Mouse (Mus musculus) urinary bladder, postnatal 10 days (tissue): ENCODE results near the gene Aldh3a2.
"Not testable (repeated sequence)": the region's sequence is repeated elsewhere in the genome, so short reads cannot be mapped to it uniquely, and the experiment has no call there.

Experiments
- DNase-seq: peaks from one replicate; pipeline ENCODE4 v3.0.0; 2022; ENCODE audit warnings: low spot score

Aldh3a2 gene

GRCm38 (mm10) chr11:61266551-61267533 lies at the start of gene Aldh3a2:
TSS of gene Aldh3a2 (minus strand) at chr11:61267464.
- peak; percentile 79 for DNase-seq

- DNase-seq = no peak
These were observed 49.6 kb upstream of the Aldh3a2 start for GRCm38 (mm10) chr11:61316864-61317263.

GRCm38 (mm10) chr11:61310321-61310720 lies 43.1 kb upstream of the Aldh3a2 start:
- DNase-seq = no peak

- no peak for DNase-seq
These were observed 42.6 kb upstream of the Aldh3a2 start for GRCm38 (mm10) chr11:61309831-61310230.

- no peak for DNase-seq
These were observed 40.5 kb upstream of the Aldh3a2 start for GRCm38 (mm10) chr11:61307795-61308194.

- no peak for DNase-seq
These were observed 38.1 kb upstream of the Aldh3a2 start for GRCm38 (mm10) chr11:61305377-61305776.

- DNase-seq = not testable (repeated sequence)
These were observed 37.3 kb upstream of the Aldh3a2 start for GRCm38 (mm10) chr11:61304535-61304934.

- no peak for DNase-seq
These were observed 33.6 kb upstream of the Aldh3a2 start for GRCm38 (mm10) chr11:61300716-61301392.

- no peak for DNase-seq
These were observed 32.9 kb upstream of the Aldh3a2 start for GRCm38 (mm10) chr11:61300205-61300604.

- DNase-seq = no peak
These were observed 30.6 kb upstream of the Aldh3a2 start for GRCm38 (mm10) chr11:61297901-61298300.

GRCm38 (mm10) chr11:61297326-61297725 lies 30.1 kb upstream of the Aldh3a2 start:
- DNase-seq = no peak

GRCm38 (mm10) chr11:61296556-61296955 lies 29.3 kb upstream of the Aldh3a2 start:
- no peak for DNase-seq

GRCm38 (mm10) chr11:61295556-61295955 lies 28.3 kb upstream of the Aldh3a2 start:
- no peak for DNase-seq

GRCm38 (mm10) chr11:61294431-61294830 lies 27.2 kb upstream of the Aldh3a2 start:
- DNase-seq = no peak

GRCm38 (mm10) chr11:61293251-61293650 lies 26.0 kb upstream of the Aldh3a2 start:
- no peak for DNase-seq

- no peak for DNase-seq
These were observed 17.1 kb upstream of the Aldh3a2 start for GRCm38 (mm10) chr11:61284323-61284722.

- DNase-seq = no peak
These were observed 16.3 kb upstream of the Aldh3a2 start for GRCm38 (mm10) chr11:61283414-61284049.

GRCm38 (mm10) chr11:61278445-61279077 lies 11.3 kb upstream of the Aldh3a2 start:
- DNase-seq = no peak

GRCm38 (mm10) chr11:61277937-61278336 lies 10.7 kb upstream of the Aldh3a2 start:
- DNase-seq = no peak

GRCm38 (mm10) chr11:61276482-61276881 lies 9.2 kb upstream of the Aldh3a2 start:
- DNase-seq = no peak

GRCm38 (mm10) chr11:61275106-61275505 lies 7.8 kb upstream of the Aldh3a2 start:
- no peak for DNase-seq

- no peak for DNase-seq
These were observed 7.2 kb upstream of the Aldh3a2 start for GRCm38 (mm10) chr11:61274421-61274820.
